30 mouse cellular contexts compared by ENCODE assay signal in genomic region chr3:121766818-121767217, GRCm38 (mm10).
"Had no signal": no experiment of that assay in that cellular context is flagged by ENCODE, and none has a peak within 500 bp of the region (broad histone marks: within the 10 kb centered on the region; RNA-seq: fewer than 3 reads in every experiment).

No protein-coding gene starts in this region.

- DNase-seq: gastrocnemius, adult 2 months; gastrocnemius, postnatal 10 days; gastrocnemius, postnatal 25 days; heart, adult 11 months; heart, adult 2 months; heart, postnatal 14 days; heart, postnatal 4 days; kidney, adult 18-20 months; kidney, adult 8-10 months; kidney, postnatal 10 days; kidney, postnatal 25 days; kidney, postnatal 4 days; liver; liver, embryonic 13.5 days had no signal

- ATAC-seq: hindbrain, embryonic 16.5 days; inflammation-experienced regulatory T-cells, adult 6 months; intestine, embryonic 15.5 days; intestine, postnatal 0 days had no signal

- H3K9ac ChIP-seq: heart, embryonic 13.5 days; heart, embryonic 15.5 days; hindbrain, embryonic 12.5 days; hindbrain, embryonic 14.5 days; intestine, embryonic 15.5 days; limb, embryonic 12.5 days; liver, embryonic 13.5 days; liver, embryonic 15.5 days had no signal

- H3K4me3 ChIP-seq: gastrocnemius, adult 2 months; heart, adult 2 months; heart, embryonic 13.5 days; heart, embryonic 15.5 days; hindbrain, embryonic 10.5 days; hindbrain, embryonic 12.5 days; intestine, embryonic 15.5 days; layer of hippocampus, adult 2 months; left cerebral cortex, adult 2 months; limb, embryonic 10.5 days; limb, embryonic 12.5 days; liver, embryonic 13.5 days; liver, embryonic 15.5 days had no signal

- H3K9me3 ChIP-seq: heart, embryonic 13.5 days; heart, embryonic 15.5 days; hindbrain, embryonic 10.5 days; hindbrain, embryonic 12.5 days; intestine, embryonic 15.5 days; limb, embryonic 10.5 days; limb, embryonic 12.5 days; liver, embryonic 13.5 days; liver, embryonic 15.5 days had no signal

- H3K27me3 ChIP-seq: heart, embryonic 13.5 days; heart, embryonic 15.5 days; hindbrain, embryonic 12.5 days; intestine, embryonic 15.5 days; limb, embryonic 12.5 days; liver, embryonic 13.5 days; liver, embryonic 15.5 days had no signal

- H3K27ac ChIP-seq: gastrocnemius, adult 2 months; heart, adult 2 months; heart, embryonic 13.5 days; heart, embryonic 15.5 days; hindbrain, embryonic 10.5 days; hindbrain, embryonic 12.5 days; hindbrain, embryonic 14.5 days; intestine, embryonic 15.5 days; layer of hippocampus, adult 2 months; left cerebral cortex, adult 2 months; limb, embryonic 10.5 days; limb, embryonic 12.5 days; liver, embryonic 13.5 days; liver, embryonic 15.5 days had no signal

- H3K4me1 ChIP-seq: heart, embryonic 13.5 days; heart, embryonic 15.5 days; hindbrain, embryonic 10.5 days; hindbrain, embryonic 12.5 days; intestine, embryonic 15.5 days; limb, embryonic 10.5 days; limb, embryonic 12.5 days; liver, embryonic 13.5 days; liver, embryonic 15.5 days had no signal

- H3K4me2 ChIP-seq: heart, embryonic 11.5 days; heart, embryonic 13.5 days; heart, embryonic 15.5 days; hindbrain, embryonic 12.5 days; hindbrain, embryonic 14.5 days; intestine, embryonic 15.5 days; limb, embryonic 12.5 days; liver, embryonic 11.5 days; liver, embryonic 13.5 days; liver, embryonic 15.5 days had no signal
